Mouse (Mus musculus): ENCODE results near the gene Appbp2. TPM values are rescaled to one million over a fixed set of nuclear protein-coding genes. Genes with fewer than 3 reads are reported as not detected.
A peak's percentile ranks its signal among the peaks of the same experiment; 100 is the strongest.

The Appbp2 gene
- polyA plus RNA-seq, 1 experiment, result 13.4 TPM

DNA sequence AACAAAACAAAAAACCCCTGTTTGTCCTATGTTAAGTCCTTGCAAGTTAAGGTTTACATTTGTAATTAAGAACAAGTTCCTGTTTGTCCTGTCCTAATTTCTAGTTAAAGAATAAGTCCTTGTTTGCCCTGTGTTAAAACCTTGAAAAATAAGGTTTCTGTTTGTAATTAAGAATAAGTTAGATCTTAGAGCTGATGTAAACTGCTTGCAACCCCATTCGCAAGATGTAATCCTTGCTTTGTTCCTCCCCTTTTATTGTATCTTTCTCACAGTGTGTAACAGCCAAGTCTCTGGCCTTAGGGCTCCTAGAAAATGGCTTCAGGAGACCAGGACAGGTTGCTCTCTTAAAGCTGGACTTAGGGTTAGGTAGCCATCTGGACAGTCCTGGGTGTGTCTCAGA lies 32.5 kb upstream of the Appbp2 start:
- TF ChIP-seq CTCF (IDR thresholded peaks at IDR 0.05; ENCODE audit: control insufficient read depth, insufficient read depth, insufficient replicate concordance, low read depth, low read length), result no peak
- TF ChIP-seq POLR2A (IDR thresholded peaks at IDR 0.05; ENCODE audit: control insufficient read depth, low read depth, low read length), result no peak
- Histone ChIP-seq H3K36me3 (ENCODE audit: control insufficient read depth, insufficient read depth, low read length) (no peaks in the 10 kb centered on the region), H3K27ac (ENCODE audit: control insufficient read depth, insufficient read depth, low read depth, low read length) (no peak overlapping the region), H3K4me3 (ENCODE audit: control insufficient read depth, low read depth, low read length) (no peak overlapping the region), H3K27me3 (ENCODE audit: control insufficient read depth, insufficient read depth, low read length) (no peaks in the 10 kb centered on the region), H3K4me1 (ENCODE audit: control insufficient read depth, insufficient read depth, low read length) (peaks cover 5% of the 10 kb centered on the region)

- H3K4me3 ChIP-seq (ENCODE audit: control insufficient read depth, low read depth, low read length), result no peak overlapping the region
- H3K27me3 ChIP-seq (ENCODE audit: control insufficient read depth, insufficient read depth, low read length), result no peaks in the 10 kb centered on the region
- H3K36me3 ChIP-seq (ENCODE audit: control insufficient read depth, insufficient read depth, low read length), result no peaks in the 10 kb centered on the region
- H3K27ac ChIP-seq (ENCODE audit: control insufficient read depth, insufficient read depth, low read depth, low read length), result no peak overlapping the region
- TF ChIP-seq POLR2A (IDR thresholded peaks at IDR 0.05; ENCODE audit: control insufficient read depth, low read depth, low read length), result no peak
- no peak for TF ChIP-seq CTCF (IDR thresholded peaks at IDR 0.05; ENCODE audit: control insufficient read depth, insufficient read depth, insufficient replicate concordance, low read depth, low read length)
- H3K4me1 ChIP-seq (ENCODE audit: control insufficient read depth, insufficient read depth, low read length), result peaks cover 4% of the 10 kb centered on the region
These were observed 29.7 kb upstream of the Appbp2 start for GRCm38 (mm10) chr11:85264635-85265034.

- TF ChIP-seq POLR2A (IDR thresholded peaks at IDR 0.05; ENCODE audit: control insufficient read depth, low read depth, low read length), result no peak
- TF ChIP-seq CTCF (IDR thresholded peaks at IDR 0.05; ENCODE audit: control insufficient read depth, insufficient read depth, insufficient replicate concordance, low read depth, low read length), result peak; percentile 33; the same call in 1 of the 2 replicates
- Histone ChIP-seq H3K27me3 (ENCODE audit: control insufficient read depth, insufficient read depth, low read length) (no peaks in the 10 kb centered on the region), H3K36me3 (ENCODE audit: control insufficient read depth, insufficient read depth, low read length) (no peaks in the 10 kb centered on the region), H3K27ac (ENCODE audit: control insufficient read depth, insufficient read depth, low read depth, low read length) (no peak overlapping the region), H3K4me1 (ENCODE audit: control insufficient read depth, insufficient read depth, low read length) (peaks cover 6% of the 10 kb centered on the region), H3K4me3 (ENCODE audit: control insufficient read depth, low read depth, low read length) (no peak overlapping the region)
These were observed 26.3 kb upstream of the Appbp2 start for GRCm38 (mm10) chr11:85261192-85261591.

GRCm38 (mm10) chr11:85258966-85259365 lies 24.0 kb upstream of the Appbp2 start:
- Histone ChIP-seq H3K27me3 (ENCODE audit: control insufficient read depth, insufficient read depth, low read length) (no peaks in the 10 kb centered on the region), H3K27ac (ENCODE audit: control insufficient read depth, insufficient read depth, low read depth, low read length) (peak overlapping the region; percentile 89), H3K4me3 (ENCODE audit: control insufficient read depth, low read depth, low read length) (no peak overlapping the region), H3K36me3 (ENCODE audit: control insufficient read depth, insufficient read depth, low read length) (no peaks in the 10 kb centered on the region), H3K4me1 (ENCODE audit: control insufficient read depth, insufficient read depth, low read length) (peaks cover 2% of the 10 kb centered on the region; the same call in 1 of the 2 replicates)
- TF ChIP-seq POLR2A (IDR thresholded peaks at IDR 0.05; ENCODE audit: control insufficient read depth, low read depth, low read length), result peak; percentile 63; the same call in 1 of the 2 replicates
- no peak for TF ChIP-seq CTCF (IDR thresholded peaks at IDR 0.05; ENCODE audit: control insufficient read depth, insufficient read depth, insufficient replicate concordance, low read depth, low read length)

- no peak overlapping the region for H3K4me3 ChIP-seq (ENCODE audit: control insufficient read depth, low read depth, low read length)
- peak overlapping the region; percentile 32; the same call in 1 of the 2 replicates for H3K27ac ChIP-seq (ENCODE audit: control insufficient read depth, insufficient read depth, low read depth, low read length)
- H3K4me1 ChIP-seq (ENCODE audit: control insufficient read depth, insufficient read depth, low read length), result peaks cover 2% of the 10 kb centered on the region; the same call in 1 of the 2 replicates
- no peaks in the 10 kb centered on the region for H3K27me3 ChIP-seq (ENCODE audit: control insufficient read depth, insufficient read depth, low read length)
- TF ChIP-seq POLR2A (IDR thresholded peaks at IDR 0.05; ENCODE audit: control insufficient read depth, low read depth, low read length) (no peak), CTCF (IDR thresholded peaks at IDR 0.05; ENCODE audit: control insufficient read depth, insufficient read depth, insufficient replicate concordance, low read depth, low read length) (no peak)
- no peaks in the 10 kb centered on the region for H3K36me3 ChIP-seq (ENCODE audit: control insufficient read depth, insufficient read depth, low read length)
These were observed 20.6 kb upstream of the Appbp2 start for GRCm38 (mm10) chr11:85255471-85256027.

GRCm38 (mm10) chr11:85253641-85254040 lies 18.7 kb upstream of the Appbp2 start:
- TF ChIP-seq CTCF (IDR thresholded peaks at IDR 0.05; ENCODE audit: control insufficient read depth, insufficient read depth, insufficient replicate concordance, low read depth, low read length), result no peak
- TF ChIP-seq POLR2A (IDR thresholded peaks at IDR 0.05; ENCODE audit: control insufficient read depth, low read depth, low read length), result no peak

DNA sequence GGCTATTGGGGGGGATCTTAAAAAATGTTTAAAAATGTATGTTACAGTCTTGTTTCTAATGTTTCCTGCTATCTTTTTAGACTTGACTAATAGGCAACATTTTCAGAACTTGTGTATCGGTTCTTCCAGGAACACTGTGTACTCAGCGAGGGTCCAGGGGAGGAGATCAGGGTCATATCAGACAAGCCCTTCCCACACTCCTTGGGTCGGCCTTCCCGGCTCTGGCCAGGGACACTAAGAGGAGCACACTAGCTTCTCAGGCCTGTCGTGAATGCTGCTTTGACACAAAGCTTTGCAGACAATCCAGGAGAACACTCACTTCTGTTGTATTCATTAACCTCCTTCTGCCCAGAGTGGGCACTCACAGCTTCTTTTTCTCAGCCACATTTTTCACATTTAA lies 18.1 kb upstream of the Appbp2 start:
- Histone ChIP-seq H3K4me1 (ENCODE audit: control insufficient read depth, insufficient read depth, low read length) (no peaks in the 10 kb centered on the region; the same call in 1 of the 2 replicates), H3K36me3 (ENCODE audit: control insufficient read depth, insufficient read depth, low read length) (no peaks in the 10 kb centered on the region), H3K4me3 (ENCODE audit: control insufficient read depth, low read depth, low read length) (no peak overlapping the region), H3K27ac (ENCODE audit: control insufficient read depth, insufficient read depth, low read depth, low read length) (peak overlapping the region; percentile 84), H3K27me3 (ENCODE audit: control insufficient read depth, insufficient read depth, low read length) (no peaks in the 10 kb centered on the region)
- peak; percentile 32; the same call in 1 of the 2 replicates for TF ChIP-seq POLR2A (IDR thresholded peaks at IDR 0.05; ENCODE audit: control insufficient read depth, low read depth, low read length)
- TF ChIP-seq CTCF (IDR thresholded peaks at IDR 0.05; ENCODE audit: control insufficient read depth, insufficient read depth, insufficient replicate concordance, low read depth, low read length), result no peak

More at GRCm38 (mm10) chr11:85253641-85254040, 18.7 kb upstream of the Appbp2 start:
- Histone ChIP-seq H3K4me1 (ENCODE audit: control insufficient read depth, insufficient read depth, low read length) (no peaks in the 10 kb centered on the region; the same call in 1 of the 2 replicates), H3K36me3 (ENCODE audit: control insufficient read depth, insufficient read depth, low read length) (no peaks in the 10 kb centered on the region), H3K27me3 (ENCODE audit: control insufficient read depth, insufficient read depth, low read length) (no peaks in the 10 kb centered on the region), H3K27ac (ENCODE audit: control insufficient read depth, insufficient read depth, low read depth, low read length) (peak overlapping the region; percentile 84), H3K4me3 (ENCODE audit: control insufficient read depth, low read depth, low read length) (no peak overlapping the region)

Data from testis, adult 2 months (tissue).